Comparison of ENCODE assay signal across 17 mouse cellular contexts in genomic region chr14:78932094-78932493, GRCm38 (mm10).
"Had no signal": no experiment of that assay in that cellular context is flagged by ENCODE, and none has a peak within 500 bp of the region (broad histone marks: within the 10 kb centered on the region; RNA-seq: fewer than 3 reads in every experiment).

No protein-coding gene starts in this region.

- H3K27ac ChIP-seq: midbrain, embryonic 10.5 days; midbrain, embryonic 12.5 days; neural tube, embryonic 13.5 days; neural tube, embryonic 15.5 days had no signal

- H3K9me3 ChIP-seq: midbrain, embryonic 10.5 days; midbrain, embryonic 12.5 days; neural tube, embryonic 13.5 days; neural tube, embryonic 15.5 days had no signal

- DNase-seq: lung, adult 18-20 months; lung, embryonic 14.5 days; lung, postnatal 10 days; lung, postnatal 4 days; right cerebral cortex, adult 18-20 months; right cerebral cortex, postnatal 25 days; right cerebral cortex, postnatal 4 days; spleen, adult 18-20 months; thymus, adult 18-20 months; thymus, postnatal 14 days; thymus, postnatal 36 days had no signal

- H3K4me3 ChIP-seq: midbrain, embryonic 10.5 days; midbrain, embryonic 12.5 days; myocyte; neural tube, embryonic 13.5 days; neural tube, embryonic 15.5 days had no signal

- ATAC-seq: midbrain, embryonic 16.5 days had no signal

- H3K27me3 ChIP-seq: midbrain, embryonic 12.5 days; neural tube, embryonic 13.5 days; neural tube, embryonic 15.5 days had no signal

- H3K4me1 ChIP-seq: midbrain, embryonic 10.5 days; midbrain, embryonic 12.5 days had no signal

- H3K36me3 ChIP-seq: midbrain, embryonic 10.5 days; midbrain, embryonic 12.5 days; neural tube, embryonic 13.5 days; neural tube, embryonic 15.5 days had no signal

- H3K9ac ChIP-seq: lung, embryonic 14.5 days; midbrain, embryonic 12.5 days; neural tube, embryonic 13.5 days; neural tube, embryonic 15.5 days had no signal

- H3K4me2 ChIP-seq: lung, embryonic 14.5 days; midbrain, embryonic 12.5 days; neural tube, embryonic 13.5 days; neural tube, embryonic 15.5 days had no signal
